Mouse (Mus musculus): ENCODE data around the gene Ceacam5. TPM values are rescaled to one million over a fixed set of nuclear protein-coding genes. Genes with fewer than 3 reads are reported as not detected.

Ceacam5 gene
- polyA plus RNA-seq (2015; fragmentation: Nextera tagmentation; extraction: Ambion mirVana), result not detected in 2 replicates

- Histone ChIP-seq H3K9me3 (replicated peaks; ENCODE audit: control insufficient read depth, low read length, poor library complexity, severe bottlenecking) (peaks cover 53% of the 10 kb centered on the region), H3K27me3 (ENCODE audit: control insufficient read depth, insufficient read depth, low read depth, low read length) (no peaks in the 10 kb centered on the region), H3K4me1 (ENCODE audit: control insufficient read depth, insufficient read depth, low read length) (no peaks in the 10 kb centered on the region), H3K36me3 (ENCODE audit: control insufficient read depth, insufficient read depth, low read length) (no peaks in the 10 kb centered on the region), H3K9ac (ENCODE audit: low read depth, low read length) (no peak within 1 kb of the TSS), H3K27ac (ENCODE audit: low read length) (no peak within 1 kb of the TSS), H3K4me3 (ENCODE audit: low read depth, low read length) (no peak within 1 kb of the TSS), H3K4me2 (ENCODE audit: low read length) (no peak within 1 kb of the TSS)
- no peak for ATAC-seq
- 50% methylated on average over 1 of the region's 1 CpGs for WGBS
Observed at GRCm38 (mm10) chr7:17712938-17713337, at the start of gene Ceacam5. TSS of gene Ceacam5 (plus strand) at chr7:17713238.

Other genes starting within 250 kb of the Ceacam5 start
- gene Ceacam14, start 99.4 kb downstream of the Ceacam5 start, polyA plus RNA-seq (2015; fragmentation: Nextera tagmentation; extraction: Ambion mirVana), result not detected in 2 replicates
- not detected in 2 replicates for gene Gm5155, start 158.5 kb downstream of the Ceacam5 start, polyA plus RNA-seq (2015; fragmentation: Nextera tagmentation; extraction: Ambion mirVana)

Measured in midbrain, embryonic 16.5 days (tissue).